Mouse (Mus musculus): ENCODE measurements around the gene Atp8a1. TPM values are rescaled to one million over a fixed set of nuclear protein-coding genes. Genes with fewer than 3 reads are reported as not detected.

The Atp8a1 gene
- polyA plus RNA-seq, 1 experiment from 2014 or later: 68.9 TPM

DNA sequence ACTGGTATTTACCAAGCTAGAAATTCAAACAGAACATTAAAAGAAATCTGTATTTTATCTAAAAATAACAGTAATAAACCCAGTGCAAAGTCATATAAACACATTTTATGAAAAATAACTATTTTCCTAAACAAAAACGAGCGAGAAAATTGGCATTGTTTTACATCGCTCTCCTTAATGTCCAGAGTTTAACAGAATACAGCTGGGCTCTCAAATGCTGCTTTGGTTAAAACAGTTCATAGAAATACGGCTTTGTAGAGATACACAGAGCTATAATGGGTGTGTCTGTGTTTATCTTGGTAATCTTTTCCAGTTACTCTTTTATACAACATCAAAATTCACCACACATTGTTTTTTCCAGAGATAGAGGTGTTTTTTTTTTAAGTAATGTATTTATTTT lies 194.8 kb downstream of the Atp8a1 start:
- Histone ChIP-seq H3K36me3 (ENCODE audit: insufficient read depth, low read length) (peaks cover 4% of the 10 kb centered on the region; the same call in 1 of the 2 replicates), H3K27me3 (replicated peaks; ENCODE audit: insufficient read depth, low read length) (no peaks in the 10 kb centered on the region), H3K4me1 (ENCODE audit: insufficient read depth, low read depth, low read length) (no peaks in the 10 kb centered on the region), H3K9me3 (ENCODE audit: low read length) (no peaks in the 10 kb centered on the region), H3K4me2 (replicated peaks; ENCODE audit: low read depth, low read length) (no peak overlapping the region), H3K9ac (replicated peaks; ENCODE audit: low read depth) (no peak overlapping the region), H3K27ac (ENCODE audit: low read length) (no peak overlapping the region), H3K4me3 (ENCODE audit: low read depth, low read length) (no peak overlapping the region)
- TF ChIP-seq EP300 (IDR thresholded peaks at IDR 0.05) (no peak), CTCF (IDR thresholded peaks at IDR 0.05) (no peak)
- DNase-seq (ENCODE audit: low spot score): peak; percentile 32
- no peak for ATAC-seq
- WGBS: 66% methylated on average over 4 of the region's 4 CpGs

DNA sequence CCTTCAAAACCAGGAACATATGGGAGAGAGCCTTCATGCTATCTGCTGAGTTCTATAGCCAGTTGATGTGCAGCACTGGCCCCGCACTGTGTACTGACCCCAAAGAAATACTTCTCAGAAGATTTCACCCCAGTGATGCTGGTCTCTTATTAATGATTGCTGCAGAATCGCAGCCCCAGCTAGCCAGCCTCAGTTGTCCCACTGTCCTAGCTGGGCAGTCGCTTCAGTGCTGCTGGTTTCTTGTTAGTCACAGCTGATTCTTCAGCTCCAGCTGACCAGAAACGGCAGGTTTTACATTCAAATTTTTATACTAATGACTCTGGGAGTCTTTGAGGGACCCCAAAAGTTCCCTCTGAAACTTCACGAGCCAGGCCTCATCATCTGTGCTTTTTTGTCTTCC lies 197.2 kb downstream of the Atp8a1 start:
- H3K36me3 ChIP-seq (ENCODE audit: insufficient read depth, low read length): peaks cover 4% of the 10 kb centered on the region; the same call in 1 of the 2 replicates
- H3K4me2 ChIP-seq (replicated peaks; ENCODE audit: low read depth, low read length): no peak overlapping the region
- H3K4me1 ChIP-seq (ENCODE audit: insufficient read depth, low read depth, low read length): no peaks in the 10 kb centered on the region
- no peak for ATAC-seq
- no peaks in the 10 kb centered on the region for H3K9me3 ChIP-seq (ENCODE audit: low read length)
- no peak overlapping the region for H3K27ac ChIP-seq (ENCODE audit: low read length)
- H3K4me3 ChIP-seq (ENCODE audit: low read depth, low read length): no peak overlapping the region
- H3K27me3 ChIP-seq (replicated peaks; ENCODE audit: insufficient read depth, low read length): no peaks in the 10 kb centered on the region
- TF ChIP-seq CTCF (IDR thresholded peaks at IDR 0.05): no peak
- TF ChIP-seq EP300 (IDR thresholded peaks at IDR 0.05): no peak
- no peak overlapping the region for H3K9ac ChIP-seq (replicated peaks; ENCODE audit: low read depth)
- WGBS: 91% methylated on average over 5 of the region's 5 CpGs
- DNase-seq (ENCODE audit: low spot score): no peak

DNA sequence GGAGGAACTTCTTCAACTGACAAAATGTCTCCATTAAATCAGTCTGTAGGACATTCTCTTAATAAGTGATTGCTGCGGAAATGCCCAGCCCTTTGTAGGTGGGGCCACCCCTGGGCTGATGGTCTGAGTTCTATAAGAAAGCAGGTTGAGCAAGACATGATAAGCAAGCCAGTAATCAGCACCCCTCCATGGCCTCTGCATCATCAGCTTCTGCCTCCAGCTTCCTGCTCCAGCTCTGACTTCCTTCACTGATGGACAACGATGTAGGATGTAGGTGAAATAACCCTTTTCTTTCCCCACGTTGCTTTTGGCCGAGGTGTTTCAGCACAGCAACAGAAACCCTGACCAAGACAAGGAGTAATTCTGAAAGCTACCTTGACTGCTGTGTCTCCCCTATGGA lies 198.1 kb downstream of the Atp8a1 start:
- TF ChIP-seq EP300 (IDR thresholded peaks at IDR 0.05) (no peak), CTCF (IDR thresholded peaks at IDR 0.05) (no peak)
- H3K27me3 ChIP-seq (replicated peaks; ENCODE audit: insufficient read depth, low read length): no peaks in the 10 kb centered on the region
- ATAC-seq (no peak), DNase-seq (ENCODE audit: low spot score) (no peak)
- no peak overlapping the region for H3K4me2 ChIP-seq (replicated peaks; ENCODE audit: low read depth, low read length)
- H3K9me3 ChIP-seq (ENCODE audit: low read length): no peaks in the 10 kb centered on the region
- 85% methylated on average over 4 of the region's 4 CpGs for WGBS
- H3K4me3 ChIP-seq (ENCODE audit: low read depth, low read length): no peak overlapping the region
- no peak overlapping the region for H3K9ac ChIP-seq (replicated peaks; ENCODE audit: low read depth)
- peaks cover 4% of the 10 kb centered on the region; the same call in 1 of the 2 replicates for H3K36me3 ChIP-seq (ENCODE audit: insufficient read depth, low read length)
- H3K27ac ChIP-seq (ENCODE audit: low read length): no peak overlapping the region
- no peaks in the 10 kb centered on the region for H3K4me1 ChIP-seq (ENCODE audit: insufficient read depth, low read depth, low read length)

DNA sequence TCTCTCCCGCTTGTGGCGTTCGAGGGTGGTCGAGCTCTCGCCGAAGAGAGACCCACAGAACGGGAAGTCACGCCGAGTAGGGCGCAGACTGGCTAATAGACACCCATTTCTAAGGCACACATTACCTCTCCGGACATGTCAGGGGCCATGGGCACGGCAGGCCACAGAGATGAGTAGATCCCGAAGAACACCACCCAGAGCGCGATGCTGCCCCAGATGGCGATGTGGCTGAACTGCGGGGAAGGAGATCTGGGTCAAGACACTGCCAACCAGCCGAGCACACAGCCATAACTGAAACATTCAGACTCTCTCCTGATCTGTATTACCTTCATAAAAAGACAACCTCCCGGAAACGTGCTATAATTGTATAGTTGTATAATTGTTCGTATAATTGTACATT lies 199.7 kb downstream of the Atp8a1 start:
- WGBS: 83% methylated on average over 21 of the region's 21 CpGs
- DNase-seq (ENCODE audit: low spot score) (peak; percentile 34), ATAC-seq (0 out of 2 replicates have a peak, but pooled peaks have one; percentile 21)
- Histone ChIP-seq H3K36me3 (ENCODE audit: insufficient read depth, low read length) (peaks cover 4% of the 10 kb centered on the region; the same call in 1 of the 2 replicates), H3K4me2 (replicated peaks; ENCODE audit: low read depth, low read length) (no peak overlapping the region), H3K4me1 (ENCODE audit: insufficient read depth, low read depth, low read length) (no peaks in the 10 kb centered on the region), H3K27me3 (replicated peaks; ENCODE audit: insufficient read depth, low read length) (no peaks in the 10 kb centered on the region), H3K9ac (replicated peaks; ENCODE audit: low read depth) (no peak overlapping the region), H3K27ac (ENCODE audit: low read length) (no peak overlapping the region), H3K4me3 (ENCODE audit: low read depth, low read length) (no peak overlapping the region), H3K9me3 (ENCODE audit: low read length) (no peaks in the 10 kb centered on the region)
- peak; percentile 66 for TF ChIP-seq CTCF (IDR thresholded peaks at IDR 0.05)
- no peak for TF ChIP-seq EP300 (IDR thresholded peaks at IDR 0.05)

DNA sequence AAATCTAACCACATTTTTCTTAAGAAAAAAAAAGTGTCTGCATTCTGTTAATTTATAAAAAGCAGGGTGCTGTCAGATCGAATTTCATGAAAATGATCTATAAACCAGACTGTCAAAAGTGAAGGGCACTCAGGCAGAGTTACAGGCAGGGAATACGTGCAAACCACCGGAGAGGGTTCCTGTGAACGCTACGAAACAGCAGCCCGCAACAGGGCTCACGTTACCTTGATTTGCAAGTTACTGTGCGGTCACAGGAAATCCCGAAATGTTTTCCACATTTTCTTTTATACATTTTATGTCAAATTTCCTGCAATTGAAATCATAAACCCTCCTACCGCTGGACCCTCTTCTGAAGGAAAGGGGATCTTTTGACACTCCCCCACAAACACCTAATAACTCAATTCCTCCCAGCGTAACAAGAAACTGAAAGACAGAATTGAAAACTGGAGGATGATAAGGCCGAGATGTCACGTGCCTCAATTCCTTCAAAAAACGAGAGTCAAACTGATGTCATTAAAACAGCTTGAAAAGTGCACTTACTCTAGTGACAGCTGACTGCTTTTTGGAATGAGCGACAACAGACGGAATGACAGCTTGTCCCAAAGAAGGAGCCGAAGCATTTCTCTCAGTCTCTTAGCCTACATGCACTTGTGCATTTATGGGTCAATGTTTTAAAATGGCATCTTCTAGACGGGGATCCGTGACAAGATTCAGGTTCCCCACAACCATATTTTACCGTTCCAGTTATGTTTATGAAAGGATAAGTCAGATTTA lies 200.3 kb downstream of the Atp8a1 start:
- Histone ChIP-seq H3K27ac (ENCODE audit: low read length) (no peak overlapping the region), H3K4me2 (replicated peaks; ENCODE audit: low read depth, low read length) (no peak overlapping the region)
- 60% methylated on average over 20 of the region's 20 CpGs for WGBS

DNA sequence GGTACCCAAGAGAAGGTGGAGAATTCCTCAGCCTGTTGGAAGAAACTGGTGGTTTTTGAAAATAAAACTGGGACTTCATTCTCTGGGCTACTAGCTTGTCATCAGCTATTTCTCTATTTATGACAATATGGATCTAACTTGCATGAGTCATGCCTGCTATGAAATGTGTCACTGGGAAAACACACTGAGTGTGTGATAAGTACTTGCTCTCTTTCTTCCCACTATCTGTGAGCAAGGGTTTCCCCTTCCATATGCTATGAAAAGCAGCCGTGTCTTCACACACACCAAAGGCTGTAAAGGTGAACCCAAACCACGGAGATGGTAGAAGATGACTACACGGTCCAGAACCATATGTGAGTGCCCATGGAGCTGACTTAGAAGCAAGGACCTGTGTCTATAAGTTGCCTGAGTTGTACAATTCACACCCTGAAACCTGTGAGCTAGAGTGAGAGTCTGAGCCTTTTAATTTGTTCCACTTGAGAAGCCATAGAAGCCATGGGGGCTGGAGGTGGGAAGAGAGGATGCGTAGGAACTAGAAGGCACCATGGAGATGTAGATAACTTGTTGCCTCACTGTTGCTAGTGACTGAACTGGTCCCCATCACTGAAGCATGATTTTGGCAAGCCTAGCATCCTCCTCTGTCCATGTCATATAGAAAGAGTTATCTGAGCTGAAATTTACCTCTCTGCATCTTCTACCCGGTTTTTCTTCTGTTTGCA lies 203.5 kb downstream of the Atp8a1 start:
- Histone ChIP-seq H3K4me1 (ENCODE audit: insufficient read depth, low read depth, low read length) (no peaks in the 10 kb centered on the region), H3K27me3 (replicated peaks; ENCODE audit: insufficient read depth, low read length) (no peaks in the 10 kb centered on the region), H3K4me3 (ENCODE audit: low read depth, low read length) (no peak overlapping the region), H3K36me3 (ENCODE audit: insufficient read depth, low read length) (no peaks in the 10 kb centered on the region), H3K4me2 (replicated peaks; ENCODE audit: low read depth, low read length) (no peak overlapping the region), H3K27ac (ENCODE audit: low read length) (no peak overlapping the region), H3K9me3 (ENCODE audit: low read length) (no peaks in the 10 kb centered on the region), H3K9ac (replicated peaks; ENCODE audit: low read depth) (no peak overlapping the region)
- DNase-seq (ENCODE audit: low spot score): no peak
- WGBS: 92% methylated on average over 5 of the region's 5 CpGs
- TF ChIP-seq EP300 (IDR thresholded peaks at IDR 0.05): no peak
- no peak for TF ChIP-seq CTCF (IDR thresholded peaks at IDR 0.05)
- ATAC-seq: no peak

More for the DNA sequence above, 200.3 kb downstream of the Atp8a1 start:
- TF ChIP-seq CTCF (IDR thresholded peaks at IDR 0.05): no peak
- TF ChIP-seq EP300 (IDR thresholded peaks at IDR 0.05): no peak
- Histone ChIP-seq H3K9me3 (ENCODE audit: low read length) (no peaks in the 10 kb centered on the region), H3K4me3 (ENCODE audit: low read depth, low read length) (no peak overlapping the region), H3K9ac (replicated peaks; ENCODE audit: low read depth) (no peak overlapping the region), H3K27me3 (replicated peaks; ENCODE audit: insufficient read depth, low read length) (no peaks in the 10 kb centered on the region), H3K4me1 (ENCODE audit: insufficient read depth, low read depth, low read length) (no peaks in the 10 kb centered on the region), H3K36me3 (ENCODE audit: insufficient read depth, low read length) (peaks cover 4% of the 10 kb centered on the region; the same call in 1 of the 2 replicates)
- DNase-seq (ENCODE audit: low spot score) (no peak), ATAC-seq (no peak)

Measured in lung, postnatal 0 days (tissue).